Mouse (Mus musculus) midbrain, embryonic 10.5 days (tissue): Measurements from ENCODE around the gene Tgm2. TPM values are rescaled to one million over a fixed set of nuclear protein-coding genes. Genes with fewer than 3 reads are reported as not detected.

Source experiments
- DNase-seq: peaks from one replicate; pipeline ENCODE4 v3.0.0-alpha.2; 2017; ENCODE audit warnings: low spot score
- H3K27ac ChIP-seq: fragments of 300-500 bp; sonication (generic); replicated peaks from 2 replicates; pipeline ENCODE4 v1.5.1; 2016; ENCODE audit warnings: mild to moderate bottlenecking
- H3K27me3 ChIP-seq: fragments of 300-500 bp; sonication (generic); 2 replicates; pipeline ENCODE4 v1.6.1; 2016; ENCODE audit warnings: low read depth, mild to moderate bottlenecking; ENCODE audit not compliant: poor library complexity, severe bottlenecking
- H3K36me3 ChIP-seq: fragments of 300-500 bp; sonication (generic); 2 replicates; pipeline ENCODE4 v1.6.1; 2016; ENCODE audit warnings: mild to moderate bottlenecking, moderate library complexity
- H3K4me1 ChIP-seq: fragments of 300-500 bp; sonication (generic); 2 replicates; pipeline ENCODE4 v1.6.1; 2016
- H3K4me3 ChIP-seq: fragments of 300-500 bp; sonication (generic); 2 replicates; pipeline ENCODE4 v1.5.1; 2016; ENCODE audit warnings: mild to moderate bottlenecking, moderate library complexity
- H3K9me3 ChIP-seq: fragments of 300-500 bp; sonication (generic); replicated peaks from 2 replicates; pipeline ENCODE4 v1.6.1; 2016; ENCODE audit warnings: mild to moderate bottlenecking
- WGBS: fragments of 180-500 bp; shearing (Covaris S2); methylation state at CpG from one replicate; pipeline ENCODE4 v1.1.7; 2016; 5-methylcytosine and 5-hydroxymethylcytosine counted together
- polyA plus RNA-seq: library from polyadenylated mRNA; unstranded; fragments of >200 nt; fragmentation: Nextera tagmentation; extraction: Ambion mirVana; gene quantifications from 2 replicates; pipeline ENCODE4 v1.2.1, GENCODE M21; 2016

Tgm2 gene
- polyA plus RNA-seq, 1 experiment from 2014 or later = 9.0 TPM

GRCm38 (mm10) chr2:158116653-158117052, 29.6 kb downstream of the Tgm2 start:
- no peak for DNase-seq
- Histone ChIP-seq H3K27ac (0 out of 2 replicates have a peak overlapping the region, but pooled peaks have one; percentile 18), H3K9me3 (no peaks in the 10 kb centered on the region), H3K4me1 (peaks cover 9% of the 10 kb centered on the region; the same call in 1 of the 2 replicates), H3K27me3 (no peaks in the 10 kb centered on the region), H3K4me3 (no peak overlapping the region), H3K36me3 (no peaks in the 10 kb centered on the region)
- 76% methylated on average over 6 of the region's 6 CpGs for WGBS

- no peaks in the 10 kb centered on the region for H3K9me3 ChIP-seq
- no peak for DNase-seq
- no peak overlapping the region for H3K4me3 ChIP-seq
- 84% methylated on average over 3 of the region's 3 CpGs for WGBS
- no peak overlapping the region for H3K27ac ChIP-seq
- H3K36me3 ChIP-seq = no peaks in the 10 kb centered on the region
- peaks cover 5% of the 10 kb centered on the region; the same call in 1 of the 2 replicates for H3K4me1 ChIP-seq
- no peaks in the 10 kb centered on the region for H3K27me3 ChIP-seq
These were observed 30.3 kb downstream of the Tgm2 start for GRCm38 (mm10) chr2:158115838-158116453.

- 83% methylated on average over 5 of the region's 5 CpGs for WGBS
- Histone ChIP-seq H3K9me3 (no peaks in the 10 kb centered on the region), H3K4me1 (peaks cover 5% of the 10 kb centered on the region; the same call in 1 of the 2 replicates), H3K4me3 (no peak overlapping the region), H3K36me3 (no peaks in the 10 kb centered on the region), H3K27me3 (no peaks in the 10 kb centered on the region), H3K27ac (no peak overlapping the region)
- no peak for DNase-seq
These were observed 31.3 kb downstream of the Tgm2 start for GRCm38 (mm10) chr2:158114931-158115330.

DNA sequence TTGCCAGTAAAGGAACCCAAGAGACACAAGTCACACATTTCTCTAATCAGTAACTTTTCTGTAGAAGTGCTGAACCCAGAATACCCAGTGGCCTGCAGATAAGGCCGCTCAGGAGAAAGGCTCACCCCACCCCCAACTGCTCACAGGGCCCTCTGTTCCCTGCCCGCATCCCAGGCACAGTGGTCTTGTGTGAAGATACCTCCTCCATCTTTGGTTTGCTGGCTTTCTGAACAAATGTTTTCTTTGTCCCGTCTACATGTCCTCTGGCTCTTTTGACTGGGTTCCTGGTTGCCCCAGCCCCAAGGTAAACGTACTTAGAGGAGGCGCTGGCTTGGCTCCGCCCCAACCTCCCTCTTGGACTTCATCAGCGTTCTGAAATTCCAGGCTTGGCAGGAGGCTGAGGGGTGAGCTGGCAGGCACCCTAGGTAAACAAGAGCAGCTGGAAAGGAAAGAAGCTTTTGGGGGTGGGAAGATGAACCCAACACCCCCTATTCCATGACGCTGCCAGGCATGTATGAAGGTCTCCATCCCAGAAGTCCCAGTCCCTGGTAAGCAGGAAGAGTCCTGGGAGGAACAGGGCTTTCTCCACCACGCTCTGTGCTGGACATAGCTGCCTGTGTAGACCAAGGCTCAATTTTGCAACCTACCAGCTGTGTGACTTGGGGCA, 32.5 kb downstream of the Tgm2 start:
- Histone ChIP-seq H3K27ac (no peak overlapping the region; the same call in 1 of the 2 replicates), H3K9me3 (no peaks in the 10 kb centered on the region), H3K4me3 (no peak overlapping the region), H3K36me3 (no peaks in the 10 kb centered on the region), H3K27me3 (no peaks in the 10 kb centered on the region), H3K4me1 (peaks cover 10% of the 10 kb centered on the region; the same call in 1 of the 2 replicates)
- WGBS = 44% methylated on average over 9 of the region's 9 CpGs
- DNase-seq = no peak

GRCm38 (mm10) chr2:158109516-158109915, 36.7 kb downstream of the Tgm2 start:
- no peak for DNase-seq
- peaks cover 18% of the 10 kb centered on the region for H3K4me1 ChIP-seq
- peak overlapping the region; percentile 72; the same call in 1 of the 2 replicates for H3K27ac ChIP-seq
- H3K9me3 ChIP-seq = no peaks in the 10 kb centered on the region
- H3K4me3 ChIP-seq = no peak overlapping the region
- H3K36me3 ChIP-seq = no peaks in the 10 kb centered on the region
- WGBS = 59% methylated on average over 8 of the region's 8 CpGs
- no peaks in the 10 kb centered on the region for H3K27me3 ChIP-seq

DNA sequence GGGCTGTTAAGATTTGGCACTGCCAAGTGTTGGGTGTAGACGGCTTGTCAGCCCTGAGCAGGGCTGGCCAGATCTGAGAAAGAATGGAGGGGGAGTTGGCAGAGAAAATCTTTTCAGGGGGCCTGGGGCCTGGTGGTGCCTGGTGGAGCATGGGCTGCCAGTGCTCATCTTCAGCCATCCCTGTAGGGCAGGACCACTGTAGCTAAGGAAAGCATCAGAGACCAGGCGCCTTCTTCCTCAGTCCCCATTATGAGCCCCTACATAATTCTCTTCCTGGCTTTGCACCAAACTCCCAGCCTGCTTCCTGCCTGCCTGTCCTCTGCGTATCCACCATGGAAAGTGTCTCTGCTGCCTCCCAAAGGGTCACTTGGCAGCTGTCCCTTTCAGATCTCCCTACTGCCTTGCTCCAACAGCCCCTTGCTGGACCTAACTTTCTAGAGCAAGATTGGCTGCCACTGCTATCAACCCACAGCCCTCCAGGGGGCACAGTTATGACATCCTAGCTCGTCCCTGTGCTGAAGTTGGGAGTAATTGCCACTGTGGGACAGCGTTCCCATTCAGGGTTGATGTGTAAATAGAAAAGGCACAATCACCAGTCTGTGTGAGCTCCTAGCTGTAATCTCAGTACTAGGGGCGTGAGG, 39.2 kb downstream of the Tgm2 start:
- peak; percentile 46 for DNase-seq
- no peak overlapping the region for H3K4me3 ChIP-seq
- no peaks in the 10 kb centered on the region for H3K36me3 ChIP-seq
- no peak overlapping the region for H3K27ac ChIP-seq
- H3K27me3 ChIP-seq = no peaks in the 10 kb centered on the region
- H3K9me3 ChIP-seq = no peaks in the 10 kb centered on the region
- peaks cover 13% of the 10 kb centered on the region for H3K4me1 ChIP-seq
- 43% methylated on average over 6 of the region's 6 CpGs for WGBS

DNA sequence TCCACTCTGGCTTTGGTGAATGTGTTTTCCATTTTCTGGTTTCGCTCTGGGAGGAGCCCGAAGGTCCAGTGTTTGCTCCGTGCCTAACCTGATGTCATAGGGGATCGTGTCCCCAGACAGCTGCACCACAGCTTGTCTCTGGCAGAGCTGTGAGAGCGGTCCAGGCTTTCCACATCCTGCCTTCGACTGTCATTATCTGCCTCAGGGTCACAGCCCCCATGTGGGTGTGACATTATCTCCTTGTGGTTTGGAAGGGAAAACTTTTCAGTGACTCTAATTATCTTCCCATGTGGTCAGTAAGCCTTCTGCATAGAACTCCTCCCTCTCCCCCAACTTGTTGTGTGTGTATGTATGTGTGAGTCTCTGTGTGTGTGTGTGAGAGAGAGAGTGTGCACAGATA, 40.6 kb downstream of the Tgm2 start:
- DNase-seq = no peak
- H3K9me3 ChIP-seq = no peaks in the 10 kb centered on the region
- 90% methylated on average over 6 of the region's 6 CpGs for WGBS
- H3K4me3 ChIP-seq = no peak overlapping the region
- no peaks in the 10 kb centered on the region for H3K36me3 ChIP-seq
- no peak overlapping the region for H3K27ac ChIP-seq
- no peaks in the 10 kb centered on the region for H3K27me3 ChIP-seq
- peaks cover 13% of the 10 kb centered on the region for H3K4me1 ChIP-seq

- 84% methylated on average over 6 of the region's 6 CpGs for WGBS
- Histone ChIP-seq H3K27me3 (no peaks in the 10 kb centered on the region), H3K9me3 (no peaks in the 10 kb centered on the region), H3K27ac (no peak overlapping the region), H3K36me3 (no peaks in the 10 kb centered on the region), H3K4me3 (no peak overlapping the region), H3K4me1 (peaks cover 13% of the 10 kb centered on the region)
- DNase-seq = no peak
These were observed 41.3 kb downstream of the Tgm2 start for GRCm38 (mm10) chr2:158104966-158105365.

DNA sequence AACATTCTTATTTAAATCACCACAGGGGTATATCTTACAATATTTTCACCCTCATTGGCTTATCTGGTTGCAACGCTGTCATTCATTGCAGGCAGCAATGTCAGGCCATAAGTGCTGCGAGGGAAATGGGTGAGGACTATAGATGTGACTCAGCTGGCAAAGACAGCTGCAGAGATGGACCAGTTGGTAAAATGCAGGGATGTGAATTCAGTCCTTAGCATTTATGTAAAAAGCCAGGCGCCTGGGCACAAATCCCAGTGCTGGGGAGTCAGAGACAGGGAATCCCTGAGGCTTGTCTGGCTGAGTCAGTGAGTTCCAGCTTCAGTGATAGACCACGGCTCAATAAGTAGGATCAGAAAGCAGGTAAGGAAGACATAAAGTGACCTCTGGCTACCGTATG, 44.5 kb downstream of the Tgm2 start:
- H3K36me3 ChIP-seq = no peaks in the 10 kb centered on the region
- H3K27ac ChIP-seq = no peak overlapping the region
- H3K9me3 ChIP-seq = no peaks in the 10 kb centered on the region
- WGBS = 82% methylated on average over 5 of the region's 5 CpGs
- H3K27me3 ChIP-seq = no peaks in the 10 kb centered on the region
- H3K4me1 ChIP-seq = no peaks in the 10 kb centered on the region
- no peak overlapping the region for H3K4me3 ChIP-seq
- no peak for DNase-seq

GRCm38 (mm10) chr2:158099537-158099936, 46.7 kb downstream of the Tgm2 start:
- no peaks in the 10 kb centered on the region for H3K27me3 ChIP-seq
- no peak overlapping the region for H3K4me3 ChIP-seq
- H3K36me3 ChIP-seq = no peaks in the 10 kb centered on the region
- no peaks in the 10 kb centered on the region for H3K9me3 ChIP-seq
- H3K4me1 ChIP-seq = peaks cover 3% of the 10 kb centered on the region; the same call in 1 of the 2 replicates
- WGBS = 87% methylated on average over 3 of the region's 3 CpGs
- DNase-seq = no peak
- H3K27ac ChIP-seq = no peak overlapping the region

DNA sequence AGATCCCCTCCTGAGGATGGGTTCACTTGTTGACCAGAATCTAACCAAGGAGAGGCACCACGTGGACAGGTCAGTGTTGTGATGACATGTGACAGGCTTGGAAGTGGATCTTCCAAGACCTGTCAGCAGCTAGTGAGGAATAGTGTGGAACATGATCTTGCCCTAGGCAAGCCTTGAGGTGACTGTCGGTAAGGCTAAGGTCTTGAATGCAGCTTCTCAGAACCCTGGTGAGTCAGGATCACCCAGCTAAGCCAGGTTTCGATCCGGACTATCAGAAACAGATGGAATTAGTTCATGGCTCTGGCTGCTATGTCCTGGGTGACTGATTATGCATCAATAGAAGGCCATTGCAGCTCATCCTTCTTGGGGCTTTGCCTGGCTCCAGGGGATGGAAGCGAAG, 47.5 kb downstream of the Tgm2 start:
- WGBS = 89% methylated on average over 5 of the region's 5 CpGs
- no peaks in the 10 kb centered on the region for H3K36me3 ChIP-seq
- H3K27ac ChIP-seq = no peak overlapping the region
- H3K4me1 ChIP-seq = peaks cover 3% of the 10 kb centered on the region; the same call in 1 of the 2 replicates
- no peaks in the 10 kb centered on the region for H3K27me3 ChIP-seq
- H3K4me3 ChIP-seq = no peak overlapping the region
- DNase-seq = no peak
- H3K9me3 ChIP-seq = no peaks in the 10 kb centered on the region

DNA sequence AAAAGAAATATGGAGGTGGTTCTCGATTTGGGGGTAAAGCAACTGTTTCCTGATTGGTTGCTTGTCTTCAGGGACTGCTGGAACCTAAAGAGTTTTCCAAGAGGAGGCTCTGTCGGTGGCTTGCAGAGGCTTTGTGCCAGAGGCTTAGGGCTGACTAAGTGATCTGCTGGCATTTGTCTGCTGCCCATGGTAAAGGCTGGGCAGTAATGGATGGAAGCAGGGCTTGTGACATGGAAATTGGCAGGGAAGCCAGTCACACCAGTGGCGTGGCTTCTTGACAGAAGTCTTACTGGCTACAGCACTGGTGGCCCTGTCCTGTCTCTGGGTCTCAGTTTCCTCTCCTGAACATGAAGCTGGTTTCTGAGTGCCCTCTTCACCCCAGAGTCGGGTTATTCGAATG, 49.2 kb downstream of the Tgm2 start:
- peaks cover 8% of the 10 kb centered on the region for H3K4me1 ChIP-seq
- no peak for DNase-seq
- H3K27ac ChIP-seq = no peak overlapping the region
- H3K9me3 ChIP-seq = no peaks in the 10 kb centered on the region
- no peak overlapping the region for H3K4me3 ChIP-seq
- H3K36me3 ChIP-seq = no peaks in the 10 kb centered on the region
- 91% methylated on average over 5 of the region's 5 CpGs for WGBS
- no peaks in the 10 kb centered on the region for H3K27me3 ChIP-seq

- H3K9me3 ChIP-seq = no peaks in the 10 kb centered on the region
- DNase-seq = no peak
- peaks cover 8% of the 10 kb centered on the region for H3K4me1 ChIP-seq
- WGBS = 78% methylated on average over 5 of the region's 5 CpGs
- H3K27me3 ChIP-seq = no peaks in the 10 kb centered on the region
- H3K4me3 ChIP-seq = no peak overlapping the region
- H3K36me3 ChIP-seq = no peaks in the 10 kb centered on the region
- no peak overlapping the region for H3K27ac ChIP-seq
These were observed 51.4 kb downstream of the Tgm2 start for GRCm38 (mm10) chr2:158094846-158095245.
